22 mouse cellular contexts compared by ENCODE assay signal in the genomic region with DNA sequence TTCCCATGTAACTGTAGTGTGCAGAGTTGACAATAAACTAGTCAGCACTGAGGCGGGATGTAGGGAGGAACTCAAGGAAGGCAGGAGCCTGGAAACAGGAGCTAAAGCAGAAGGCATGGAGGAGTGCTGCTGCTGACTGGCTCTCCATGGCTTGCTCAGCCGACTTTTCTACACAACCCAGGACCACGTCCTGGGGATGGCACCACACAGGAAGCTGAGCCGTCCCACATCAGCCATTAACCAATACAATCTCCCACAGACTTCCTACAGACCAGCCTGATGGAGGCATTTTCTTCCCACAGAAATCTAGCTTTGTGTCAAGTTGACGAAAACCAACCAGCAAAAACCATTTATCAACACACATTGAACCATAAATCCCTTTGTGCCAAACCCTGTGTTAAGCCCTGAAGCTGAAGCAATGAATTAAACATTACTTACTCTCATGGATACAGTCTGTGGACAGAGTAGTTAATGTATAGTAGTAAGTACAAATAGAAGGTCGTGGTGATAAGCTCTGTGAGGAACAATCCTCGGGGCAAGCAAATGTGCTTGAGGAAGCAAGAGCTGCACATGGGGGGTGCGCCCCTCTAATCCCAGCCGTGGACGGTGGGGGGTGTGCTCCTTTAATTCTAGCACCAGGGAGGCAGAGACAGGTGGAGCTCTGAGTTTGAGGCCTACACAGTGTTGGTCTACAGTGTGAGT. TPM values are rescaled to one million over a fixed set of nuclear protein-coding genes. Genes with fewer than 3 reads are reported as not detected.
A peak's percentile ranks its signal among the peaks of the same experiment; 100 is the strongest.
DNase-seq lines count a peak whose midpoint lies in the region; ATAC-seq and TF ChIP-seq lines count a peak whose summit lies in the region.
"Had no signal": no experiment of that assay in that cellular context is flagged by ENCODE, and none has a peak within 500 bp of the region (broad histone marks: within the 10 kb centered on the region; RNA-seq: fewer than 3 reads in every experiment).

No protein-coding gene starts in this region.

- no peak overlapping the region for H3K4me3 ChIP-seq in liver, embryonic 11.5 days (ENCODE audit: low read depth, low read length)
- no peak overlapping the region for H3K4me3 ChIP-seq in liver, embryonic 13.5 days (replicated peaks)
- no peak overlapping the region for H3K4me3 ChIP-seq in stomach, embryonic 15.5 days (replicated peaks)
- H3K4me3 ChIP-seq in lung, adult 2 months (replicated peaks; ENCODE audit: extremely low read depth, low read depth, low read length), result no peak overlapping the region
- H3K4me3 ChIP-seq: embryonic facial prominence, embryonic 10.5 days; forebrain, embryonic 13.5 days; heart, embryonic 15.5 days; hindbrain, embryonic 13.5 days had no signal

- TF ChIP-seq POLR2A in lung, adult 2 months (IDR thresholded peaks at IDR 0.05; ENCODE audit: borderline replicate concordance, extremely low read depth, low read depth, low read length), result no peak

- no peaks in the 10 kb centered on the region for H3K27me3 ChIP-seq in liver, embryonic 11.5 days (replicated peaks; ENCODE audit: control insufficient read depth, insufficient read depth, low read length)
- H3K27me3 ChIP-seq in liver, embryonic 13.5 days, result no peaks in the 10 kb centered on the region
- no peaks in the 10 kb centered on the region for H3K27me3 ChIP-seq in stomach, embryonic 15.5 days (replicated peaks)
- H3K27me3 ChIP-seq: CH12.LX; forebrain, embryonic 13.5 days; heart, embryonic 15.5 days; hindbrain, embryonic 13.5 days; Patski had no signal

- H3K9me3 ChIP-seq in liver, embryonic 11.5 days (ENCODE audit: control insufficient read depth, low read length), result no peaks in the 10 kb centered on the region
- no peaks in the 10 kb centered on the region for H3K9me3 ChIP-seq in liver, embryonic 13.5 days (replicated peaks)
- H3K9me3 ChIP-seq in stomach, embryonic 15.5 days, result no peaks in the 10 kb centered on the region
- H3K9me3 ChIP-seq: embryonic facial prominence, embryonic 10.5 days; forebrain, embryonic 13.5 days; heart, embryonic 15.5 days; hindbrain, embryonic 13.5 days had no signal

- H3K36me3 ChIP-seq in liver, embryonic 11.5 days (ENCODE audit: control insufficient read depth, insufficient read depth, low read length), result peaks cover 26% of the 10 kb centered on the region
- H3K36me3 ChIP-seq in liver, embryonic 13.5 days, result peaks cover 60% of the 10 kb centered on the region
- peaks cover 56% of the 10 kb centered on the region for H3K36me3 ChIP-seq in stomach, embryonic 15.5 days

- TF ChIP-seq CTCF in lung, adult 2 months (IDR thresholded peaks at IDR 0.05; ENCODE audit: insufficient read depth, low read length), result no peak

- H3K27ac ChIP-seq in liver, embryonic 11.5 days (ENCODE audit: low read depth, low read length), result no peak overlapping the region
- peak overlapping the region; percentile 36 for H3K27ac ChIP-seq in liver, embryonic 13.5 days
- H3K27ac ChIP-seq in stomach, embryonic 15.5 days, result no peak overlapping the region
- H3K27ac ChIP-seq: embryonic facial prominence, embryonic 10.5 days; forebrain, embryonic 13.5 days; heart, embryonic 15.5 days; hindbrain, embryonic 13.5 days had no signal

- no peak for DNase-seq in liver, embryonic 11.5 days (ENCODE audit: low spot score)
- DNase-seq in liver, result no peak
- no peak for DNase-seq in liver, embryonic 13.5 days
- DNase-seq in lung, adult 2 months, result no peak
- no peak for DNase-seq in left cerebral cortex, adult 11 months (ENCODE audit: low spot score)
- DNase-seq: adrenal gland, postnatal 14 days; cerebellum, adult 11-12 months; cerebellum, adult 9-10 months; cerebellum, postnatal 25 days; gastrocnemius, postnatal 36 days; heart, adult 18-20 months; heart, postnatal 14 days had no signal

- no peaks in the 10 kb centered on the region for H3K4me1 ChIP-seq in liver, embryonic 11.5 days (replicated peaks; ENCODE audit: control insufficient read depth, insufficient read depth, low read length)
- peaks cover 17% of the 10 kb centered on the region for H3K4me1 ChIP-seq in liver, embryonic 13.5 days (replicated peaks)
- H3K4me1 ChIP-seq in stomach, embryonic 15.5 days, result no peaks in the 10 kb centered on the region
- H3K4me1 ChIP-seq in lung, adult 2 months (ENCODE audit: control insufficient read depth, insufficient read depth, low read length), result no peaks in the 10 kb centered on the region
- H3K4me1 ChIP-seq: embryonic facial prominence, embryonic 10.5 days; forebrain, embryonic 13.5 days; hindbrain, embryonic 13.5 days had no signal

- ATAC-seq in liver, embryonic 11.5 days (replicated peaks; ENCODE audit: low FRiP score), result 0 out of 2 replicates have a peak, but pooled peaks have one; percentile 20
- ATAC-seq in liver, embryonic 13.5 days (ENCODE audit: low read depth), result peak; percentile 56
- peak; percentile 77 for ATAC-seq in stomach, embryonic 15.5 days (ENCODE audit: insufficient read depth, low FRiP score, low read depth)
- ATAC-seq in frontal cortex, adult (ENCODE audit: low TSS enrichment), result no peak
- ATAC-seq: activated CD4-positive, CD25-positive, alpha-beta regulatory T cell, adult 4 months; forebrain, embryonic 13.5 days had no signal

- H3K9ac ChIP-seq in liver, embryonic 11.5 days (ENCODE audit: low read depth, low read length), result no peak overlapping the region
- no peak overlapping the region for H3K9ac ChIP-seq in liver, embryonic 13.5 days
- no peak overlapping the region for H3K9ac ChIP-seq in stomach, embryonic 15.5 days
- H3K9ac ChIP-seq: forebrain, embryonic 13.5 days; heart, embryonic 15.5 days; hindbrain, embryonic 13.5 days had no signal

- 65% methylated on average over 10 of the region's 10 CpGs for WGBS in liver, embryonic 11.5 days
- WGBS in liver, embryonic 13.5 days (ENCODE audit: insufficient replicate concordance), result 64% methylated on average over 10 of the region's 10 CpGs
- 58% methylated on average over 10 of the region's 10 CpGs for WGBS in stomach, embryonic 15.5 days
- 72% methylated on average over 10 of the region's 10 CpGs for WGBS in lung, adult 2 months

- H3K4me2 ChIP-seq in liver, embryonic 11.5 days, result no peak overlapping the region
- no peak overlapping the region for H3K4me2 ChIP-seq in liver, embryonic 13.5 days
- H3K4me2 ChIP-seq in stomach, embryonic 15.5 days, result no peak overlapping the region
- H3K4me2 ChIP-seq: forebrain, embryonic 13.5 days; heart, embryonic 11.5 days; heart, embryonic 15.5 days; hindbrain, embryonic 13.5 days had no signal

RNA-seq across cellular contexts. Expression of a gene that starts 20.3 kb away (rescaled TPM):
- 53.6 and 59.7 TPM in 2 replicates for polyA plus RNA-seq in liver, embryonic 11.5 days (2014; fragmentation: Nextera tagmentation; extraction: Ambion mirVana)
- polyA plus RNA-seq in liver, embryonic 13.5 days (2015; fragmentation: Nextera tagmentation; extraction: Ambion mirVana), result 35.8 and 43.8 TPM in 2 replicates
- 83.3 and 86.7 TPM in 2 replicates for polyA plus RNA-seq in stomach, embryonic 15.5 days (2015; fragmentation: Nextera tagmentation; extraction: Ambion mirVana)
- polyA plus RNA-seq in lung, adult 2 months (2012; rRNA removed), result 19.8 and 32.7 TPM in 2 replicates

RNA-seq across cellular contexts. Expression of a gene that starts 20.3 kb away (rescaled TPM):
- 15.6 and 16.9 TPM in 2 replicates for polyA plus RNA-seq in liver, embryonic 11.5 days (2014; fragmentation: Nextera tagmentation; extraction: Ambion mirVana)
- 9.2 and 11.0 TPM in 2 replicates for polyA plus RNA-seq in liver, embryonic 13.5 days (2015; fragmentation: Nextera tagmentation; extraction: Ambion mirVana)
- 19.0 and 20.1 TPM in 2 replicates for polyA plus RNA-seq in stomach, embryonic 15.5 days (2015; fragmentation: Nextera tagmentation; extraction: Ambion mirVana)
- 5.6 and 9.9 TPM in 2 replicates for polyA plus RNA-seq in lung, adult 2 months (2012; rRNA removed)
